Mouse (Mus musculus): ENCODE data around the gene Gm11032. TPM values are rescaled to one million over a fixed set of nuclear protein-coding genes. Genes with fewer than 3 reads are reported as not detected.
A peak's percentile ranks its signal among the peaks of the same experiment; 100 is the strongest.

Gm11032 gene
- total and polyA plus RNA-seq, 3 experiments = not detected

- Histone ChIP-seq H3K36me3 (ENCODE audit: control insufficient read depth in 1 of 2, insufficient read depth in 2 of 2, low read length in 2 of 2) (peaks cover 2 to 24% of the 10 kb centered on the region in 2 experiments), H3K27ac (ENCODE audit: control insufficient read depth, low read depth, low read length) (no peak overlapping the region), H3K79me2 (ENCODE audit: control insufficient read depth, insufficient read depth, low read length, poor library complexity) (peaks cover 26% of the 10 kb centered on the region), H3K9me3 (replicated peaks; ENCODE audit: insufficient read depth, low read length) (no peaks in the 10 kb centered on the region), H3K4me3 (ENCODE audit: control insufficient read depth in 1 of 2, insufficient read depth in 1 of 2, low read depth in 2 of 2, low read length in 2 of 2) (no peak overlapping the region), H3K27me3 (ENCODE audit: control insufficient read depth in 1 of 2, insufficient read depth in 2 of 2, low read length in 2 of 2) (no peaks in the 10 kb centered on the region), H3K4me1 (ENCODE audit: control insufficient read depth in 1 of 2, insufficient read depth in 2 of 2, low read length in 2 of 2) (peaks cover 3 to 12% of the 10 kb centered on the region in 2 experiments; a peak in 3 of 4 replicates), H3K9ac (ENCODE audit: control insufficient read depth, low read depth, low read length, poor library complexity, severe bottlenecking) (no peak overlapping the region)
- DNase-seq (ENCODE audit: low read depth, low spot score) = peak; percentile 41
- TF ChIP-seq USF2 (IDR thresholded peaks at IDR 0.05; ENCODE audit: borderline replicate concordance in 1 of 2, insufficient read depth in 1 of 2, low read depth in 1 of 2, low read length in 2 of 2) (no peak), GATA1 (IDR thresholded peaks at IDR 0.05; ENCODE audit: low read depth, low read length) (peak; percentile 55)
Measured at GRCm38 (mm10) chr11:4577079-4577478, 42.8 kb upstream of the Gm11032 start.

- Histone ChIP-seq H3K79me2 (ENCODE audit: control insufficient read depth, insufficient read depth, low read length, poor library complexity) (peaks cover 34% of the 10 kb centered on the region), H3K4me3 (ENCODE audit: control insufficient read depth in 1 of 2, insufficient read depth in 1 of 2, low read depth in 2 of 2, low read length in 2 of 2) (no peak overlapping the region), H3K27ac (ENCODE audit: control insufficient read depth, low read depth, low read length) (no peak overlapping the region), H3K36me3 (ENCODE audit: control insufficient read depth in 1 of 2, insufficient read depth in 2 of 2, low read length in 2 of 2) (peaks cover 4 to 25% of the 10 kb centered on the region in 2 experiments), H3K4me1 (ENCODE audit: control insufficient read depth in 1 of 2, insufficient read depth in 2 of 2, low read length in 2 of 2) (peaks cover 3 to 12% of the 10 kb centered on the region in 2 experiments; a peak in 3 of 4 replicates), H3K9ac (ENCODE audit: control insufficient read depth, low read depth, low read length, poor library complexity, severe bottlenecking) (no peak overlapping the region), H3K27me3 (ENCODE audit: control insufficient read depth in 1 of 2, insufficient read depth in 2 of 2, low read length in 2 of 2) (no peaks in the 10 kb centered on the region), H3K9me3 (replicated peaks; ENCODE audit: insufficient read depth, low read length) (no peaks in the 10 kb centered on the region)
- TF ChIP-seq SIN3A (IDR thresholded peaks at IDR 0.05; ENCODE audit: low read length) (no peak), SMC3 (IDR thresholded peaks at IDR 0.05; ENCODE audit: low read depth, low read length) (no peak), CTCF (IDR thresholded peaks at IDR 0.05 in 2 of 3, conservative IDR thresholded peaks at IDR 0.05 in 1 of 3; ENCODE audit: control insufficient read depth in 1 of 3, insufficient read depth in 1 of 3, low read depth in 2 of 3, low read length in 3 of 3, poor library complexity in 1 of 3, severe bottlenecking in 1 of 3) (no peak), GATA1 (IDR thresholded peaks at IDR 0.05; ENCODE audit: low read depth, low read length) (peak; percentile 48), GABPA (IDR thresholded peaks at IDR 0.05; ENCODE audit: low read depth, low read length) (no peak), MYB (IDR thresholded peaks at IDR 0.05; ENCODE audit: low read depth, low read length) (no peak), UBTF (IDR thresholded peaks at IDR 0.05; ENCODE audit: borderline replicate concordance, insufficient read depth, low read depth, low read length) (no peak), RCOR1 (IDR thresholded peaks at IDR 0.05; ENCODE audit: low read depth, low read length) (peak; percentile 59; the same call in 1 of the 2 replicates), MAX (IDR thresholded peaks at IDR 0.05; ENCODE audit: low read length) (no peak), POLR2AphosphoS5 (IDR thresholded peaks at IDR 0.05; ENCODE audit: borderline replicate concordance, low read depth, low read length) (no peak), NELFE (IDR thresholded peaks at IDR 0.05; ENCODE audit: low read depth, low read length) (no peak), E2F4 (IDR thresholded peaks at IDR 0.05; ENCODE audit: borderline replicate concordance, low read depth, low read length) (no peak), ETS1 (IDR thresholded peaks at IDR 0.05; ENCODE audit: low read depth, low read length) (peak; percentile 44; the same call in 1 of the 2 replicates), ZKSCAN1 (IDR thresholded peaks at IDR 0.05; ENCODE audit: low read depth, low read length) (no peak), EP300 (IDR thresholded peaks at IDR 0.05; ENCODE audit: low read depth in 1 of 2, low read length in 2 of 2) (peak in 1 of 2 experiments; percentile 44; a peak in 1 of 4 replicates), KAT2A (conservative IDR thresholded peaks at IDR 0.05; ENCODE audit: low read depth, low read length) (no peak), ZNF384 (IDR thresholded peaks at IDR 0.05; ENCODE audit: low read depth, low read length) (no peak), USF2 (IDR thresholded peaks at IDR 0.05; ENCODE audit: borderline replicate concordance in 1 of 2, insufficient read depth in 1 of 2, low read depth in 1 of 2, low read length in 2 of 2) (no peak), MAFK (IDR thresholded peaks at IDR 0.05; ENCODE audit: borderline replicate concordance, low read depth, low read length) (0 out of 2 replicates have a peak, but pooled peaks have one; percentile 26), TCF12 (IDR thresholded peaks at IDR 0.05; ENCODE audit: low read depth, low read length) (no peak)
- DNase-seq (ENCODE audit: low read depth, low spot score) = peak; percentile 72
Measured at GRCm38 (mm10) chr11:4578682-4579081, 41.2 kb upstream of the Gm11032 start.
